Mouse (Mus musculus) liver, embryonic 11.5 days (tissue): ENCODE results near the gene Ifit2. TPM values are rescaled to one million over a fixed set of nuclear protein-coding genes. Genes with fewer than 3 reads are reported as not detected.

Experiments
- ATAC-seq: fragments of 200-750 bp; cut with Nextera tagmentation; replicated peaks from 2 replicates; pipeline ENCODE4 v1.8.0; 2017; ENCODE audit warnings: moderate number of reproducible peaks, mild to moderate bottlenecking, moderate TSS enrichment, moderate library complexity; ENCODE audit not compliant: low FRiP score
- DNase-seq: peaks from one replicate; pipeline ENCODE4 v3.0.0-alpha.2; 2017; ENCODE audit warnings: low spot score
- H3K27ac ChIP-seq: fragments of 300-500 bp; sonication (generic); 2 replicates; pipeline ENCODE4 v1.5.1; 2014; ENCODE audit warnings: mild to moderate bottlenecking, low read depth, low read length, control low read depth
- H3K27me3 ChIP-seq: fragments of 300-500 bp; sonication (generic); replicated peaks from 2 replicates; pipeline ENCODE4 v1.6.1; 2014; ENCODE audit warnings: low read length, mixed read lengths; ENCODE audit not compliant: control insufficient read depth, insufficient read depth
- H3K36me3 ChIP-seq: fragments of 300-500 bp; sonication (generic); 2 replicates; pipeline ENCODE4 v1.6.1; 2014; ENCODE audit warnings: mild to moderate bottlenecking, low read length, moderate library complexity, mixed read lengths; ENCODE audit not compliant: control insufficient read depth, insufficient read depth
- H3K4me1 ChIP-seq: fragments of 300-500 bp; sonication (generic); replicated peaks from 2 replicates; pipeline ENCODE4 v1.6.1; 2014; ENCODE audit warnings: low read length, mixed read lengths; ENCODE audit not compliant: control insufficient read depth, insufficient read depth
- H3K4me2 ChIP-seq: fragments of 300-500 bp; sonication (generic); 2 replicates; pipeline ENCODE4 v1.6.1; 2014; ENCODE audit warnings: mild to moderate bottlenecking, control low read depth, moderate library complexity
- H3K4me3 ChIP-seq: fragments of 300-500 bp; sonication (generic); 2 replicates; pipeline ENCODE4 v1.5.1; 2014; ENCODE audit warnings: low read depth, low read length, control low read depth
- H3K9ac ChIP-seq: fragments of 300-500 bp; sonication (generic); 2 replicates; pipeline ENCODE4 v1.6.1; 2014; ENCODE audit warnings: low read depth, low read length, control low read depth
- H3K9me3 ChIP-seq: fragments of 300-500 bp; sonication (generic); 2 replicates; pipeline ENCODE4 v1.6.1; 2016; ENCODE audit warnings: low read length, inconsistent platforms, mixed read lengths; ENCODE audit not compliant: control insufficient read depth
- WGBS: fragments of 180-500 bp; shearing (Covaris S2); extraction: QIAGEN DNeasy Blood & Tissue Kit; methylation state at CpG from one replicate; pipeline ENCODE4 v1.1.7; 2014; 5-methylcytosine and 5-hydroxymethylcytosine counted together
- polyA plus RNA-seq: library from polyadenylated mRNA; unstranded; fragments of >200 nt; fragmentation: Nextera tagmentation; extraction: Ambion mirVana; gene quantifications from 2 replicates; pipeline ENCODE4 v1.2.1, GENCODE M21; 2014

The Ifit2 gene
- polyA plus RNA-seq, 1 experiment from 2014 or later = 5.8 TPM

GRCm38 (mm10) chr19:34517812-34518594 is 32.5 kb upstream of the Ifit2 start:
- Histone ChIP-seq H3K9me3 (no peaks in the 10 kb centered on the region), H3K27me3 (no peaks in the 10 kb centered on the region), H3K36me3 (peaks cover 11% of the 10 kb centered on the region; the same call in 1 of the 2 replicates), H3K9ac (no peak overlapping the region), H3K4me2 (no peak overlapping the region), H3K4me1 (peaks cover 10% of the 10 kb centered on the region; the same call in 1 of the 2 replicates), H3K27ac (no peak overlapping the region), H3K4me3 (no peak overlapping the region)
- no peak for ATAC-seq
- no peak for DNase-seq
- 89% methylated on average over 13 of the region's 13 CpGs for WGBS

DNA sequence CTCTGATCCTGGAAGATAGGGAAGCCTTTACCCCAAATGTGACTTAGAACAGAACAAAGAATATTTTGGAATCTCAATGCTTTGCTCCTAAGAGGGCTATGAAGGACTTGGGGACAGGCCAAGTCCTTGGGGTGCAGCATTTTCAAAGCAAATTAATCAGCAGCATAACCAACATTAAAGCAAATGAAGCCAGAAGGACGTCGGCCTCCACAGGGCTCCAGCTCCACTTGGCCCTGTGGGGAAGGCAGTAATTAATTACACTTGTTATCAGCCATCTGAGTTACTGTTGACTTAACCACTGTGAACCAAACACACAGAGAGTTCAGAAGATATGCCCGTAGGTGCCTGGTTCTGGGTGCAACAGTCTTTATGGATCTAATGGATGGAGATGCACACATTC is 31.7 kb upstream of the Ifit2 start:
- no peaks in the 10 kb centered on the region for H3K9me3 ChIP-seq
- H3K9ac ChIP-seq = no peak overlapping the region
- peaks cover 11% of the 10 kb centered on the region; the same call in 1 of the 2 replicates for H3K36me3 ChIP-seq
- ATAC-seq (no peak), DNase-seq (no peak)
- H3K4me2 ChIP-seq = no peak overlapping the region
- WGBS = 49% methylated on average over 3 of the region's 3 CpGs
- H3K4me3 ChIP-seq = no peak overlapping the region
- no peak overlapping the region for H3K27ac ChIP-seq
- no peaks in the 10 kb centered on the region for H3K27me3 ChIP-seq
- H3K4me1 ChIP-seq = peaks cover 10% of the 10 kb centered on the region; the same call in 1 of the 2 replicates

DNA sequence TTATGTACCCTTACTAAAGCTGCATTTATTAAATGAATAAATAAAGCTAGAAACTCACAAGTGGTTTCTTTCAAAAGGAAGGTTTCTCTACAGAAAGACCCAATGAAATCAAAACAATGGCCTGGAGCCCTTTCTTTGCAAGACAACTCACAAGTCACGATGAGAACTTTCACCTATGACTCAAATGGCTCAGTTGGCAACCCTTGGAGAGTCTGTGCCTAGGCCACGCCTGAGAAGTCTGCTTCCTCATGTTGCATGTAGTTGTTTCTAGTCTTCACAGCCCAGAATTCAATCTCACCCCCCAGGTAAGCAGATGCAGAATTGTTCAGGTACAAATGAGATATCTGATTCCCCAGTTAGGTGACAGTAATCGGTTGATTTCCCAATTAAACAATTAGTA is 30.8 kb upstream of the Ifit2 start:
- H3K27ac ChIP-seq = no peak overlapping the region
- no peak overlapping the region for H3K4me3 ChIP-seq
- peaks cover 11% of the 10 kb centered on the region; the same call in 1 of the 2 replicates for H3K36me3 ChIP-seq
- H3K4me1 ChIP-seq = peaks cover 12% of the 10 kb centered on the region; the same call in 1 of the 2 replicates
- 83% methylated on average over 3 of the region's 3 CpGs for WGBS
- no peaks in the 10 kb centered on the region for H3K9me3 ChIP-seq
- no peak for DNase-seq
- H3K9ac ChIP-seq = no peak overlapping the region
- H3K27me3 ChIP-seq = no peaks in the 10 kb centered on the region
- no peak overlapping the region for H3K4me2 ChIP-seq
- ATAC-seq = no peak

- DNase-seq = no peak
- peaks cover 11% of the 10 kb centered on the region; the same call in 1 of the 2 replicates for H3K36me3 ChIP-seq
- H3K4me2 ChIP-seq = no peak overlapping the region
- H3K4me3 ChIP-seq = no peak overlapping the region
- H3K27ac ChIP-seq = no peak overlapping the region
- no peak overlapping the region for H3K9ac ChIP-seq
- 76% methylated on average over 4 of the region's 4 CpGs for WGBS
- no peaks in the 10 kb centered on the region for H3K27me3 ChIP-seq
- no peak for ATAC-seq
- peaks cover 15% of the 10 kb centered on the region; the same call in 1 of the 2 replicates for H3K4me1 ChIP-seq
- no peaks in the 10 kb centered on the region for H3K9me3 ChIP-seq
These were observed 30.4 kb upstream of the Ifit2 start for GRCm38 (mm10) chr19:34520051-34520450.

DNA sequence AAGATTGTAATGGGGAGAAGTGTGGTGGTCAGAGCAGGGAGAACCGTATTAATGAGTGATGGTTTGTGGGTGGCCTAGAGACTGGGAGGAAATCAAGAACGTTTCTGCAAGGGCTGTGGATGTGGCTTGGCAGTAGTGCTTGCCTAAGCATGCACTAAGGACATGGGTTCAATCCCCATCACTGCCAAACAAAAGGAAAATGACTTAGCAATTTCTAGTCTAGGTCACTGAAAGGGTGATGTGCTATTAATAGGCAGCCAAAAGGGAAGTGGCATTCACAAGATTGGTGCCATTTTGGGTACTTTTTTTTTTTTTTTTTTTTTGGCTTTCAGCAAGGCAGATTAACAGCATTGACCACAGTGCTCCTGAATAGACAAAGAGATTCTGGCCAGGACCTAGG is 29.1 kb upstream of the Ifit2 start:
- Histone ChIP-seq H3K27me3 (no peaks in the 10 kb centered on the region), H3K9me3 (no peaks in the 10 kb centered on the region), H3K9ac (no peak overlapping the region), H3K27ac (no peak overlapping the region), H3K4me3 (no peak overlapping the region), H3K4me1 (peaks cover 17% of the 10 kb centered on the region; the same call in 1 of the 2 replicates), H3K36me3 (peaks cover 11% of the 10 kb centered on the region; the same call in 1 of the 2 replicates), H3K4me2 (no peak overlapping the region)
- no peak for DNase-seq
- ATAC-seq = no peak
- 55% methylated on average over 2 of the region's 2 CpGs for WGBS

DNA sequence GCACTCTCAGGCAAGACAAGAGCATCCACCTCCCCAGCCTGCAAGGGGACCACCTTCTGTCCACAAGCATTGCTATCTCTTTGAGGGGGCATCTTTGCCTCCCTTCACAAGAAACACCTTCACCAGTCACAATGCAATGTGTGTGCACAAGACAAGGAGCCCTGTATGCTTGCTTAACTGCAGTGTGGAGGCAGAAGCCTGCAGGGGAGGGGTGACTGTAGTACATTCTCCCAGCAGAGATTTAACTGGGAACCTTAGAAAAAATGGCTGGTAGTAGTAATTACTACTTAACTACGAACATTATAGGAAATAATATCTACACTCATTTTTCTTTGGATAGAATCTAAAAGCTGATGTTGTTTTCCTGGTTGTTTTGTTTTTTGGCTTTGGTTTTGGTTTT is 28.5 kb upstream of the Ifit2 start:
- WGBS = 85% methylated on average over 1 of the region's 1 CpGs
- no peak overlapping the region for H3K27ac ChIP-seq
- no peak for ATAC-seq

DNA sequence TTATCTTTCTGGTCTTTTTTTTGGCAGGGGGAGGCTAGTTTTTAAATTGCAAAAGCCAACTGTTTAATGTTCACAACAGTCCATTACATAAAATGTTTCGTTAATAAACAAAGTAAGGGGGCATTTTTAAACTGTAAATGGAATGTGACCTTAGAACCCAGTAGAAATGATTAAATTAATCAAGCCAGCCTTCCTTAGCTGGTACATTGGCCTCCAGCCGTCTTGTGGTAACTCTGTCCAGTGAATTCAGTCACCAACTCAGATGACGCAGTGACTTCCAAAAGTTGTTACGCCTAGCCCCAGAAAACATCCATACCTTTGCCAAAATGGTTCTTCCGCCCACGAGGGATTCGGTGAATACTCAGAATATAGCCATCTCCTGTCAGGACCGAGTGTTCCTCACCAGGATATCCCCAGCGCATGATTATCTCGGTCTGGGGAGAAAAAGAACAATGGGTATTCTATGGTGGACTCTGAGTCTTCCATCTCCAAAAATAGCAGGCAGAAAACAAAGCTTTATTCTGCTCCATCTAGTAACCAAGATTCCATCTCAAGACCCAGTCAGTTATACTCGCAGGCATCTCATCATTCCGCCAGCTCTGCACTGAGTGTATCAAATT is 27.3 kb upstream of the Ifit2 start:
- 84% methylated on average over 12 of the region's 12 CpGs for WGBS
- no peak overlapping the region for H3K27ac ChIP-seq
- H3K9ac ChIP-seq = no peak overlapping the region
- no peak for DNase-seq
- H3K9me3 ChIP-seq = no peaks in the 10 kb centered on the region
- H3K36me3 ChIP-seq = peaks cover 9% of the 10 kb centered on the region; the same call in 1 of the 2 replicates
- ATAC-seq = no peak
- no peak overlapping the region for H3K4me2 ChIP-seq
- no peaks in the 10 kb centered on the region for H3K27me3 ChIP-seq
- peaks cover 17% of the 10 kb centered on the region; the same call in 1 of the 2 replicates for H3K4me1 ChIP-seq
- H3K4me3 ChIP-seq = no peak overlapping the region

More for the DNA sequence above, 28.5 kb upstream of the Ifit2 start:
- Histone ChIP-seq H3K4me3 (no peak overlapping the region), H3K4me1 (peaks cover 17% of the 10 kb centered on the region; the same call in 1 of the 2 replicates), H3K36me3 (peaks cover 11% of the 10 kb centered on the region; the same call in 1 of the 2 replicates), H3K9ac (no peak overlapping the region), H3K9me3 (no peaks in the 10 kb centered on the region), H3K4me2 (no peak overlapping the region), H3K27me3 (no peaks in the 10 kb centered on the region)
- no peak for DNase-seq

DNA sequence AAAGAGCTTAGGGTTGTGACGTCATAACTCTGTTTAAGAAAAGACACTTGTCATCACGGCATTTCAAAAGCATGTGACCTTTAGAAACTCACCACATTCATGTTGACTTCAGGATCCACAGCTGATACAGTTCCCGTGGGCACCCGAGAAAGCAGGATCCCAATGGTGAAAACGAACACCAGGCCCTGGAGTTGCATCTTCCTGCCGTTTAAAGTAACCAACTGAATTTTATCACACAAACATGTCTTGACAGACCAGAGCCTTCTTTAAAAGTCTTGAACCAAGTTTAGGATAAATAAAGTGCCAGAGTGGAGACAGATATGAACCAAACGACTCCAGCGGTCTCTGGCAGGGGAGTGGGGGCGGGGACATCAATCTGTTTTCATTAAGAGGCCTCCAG is 25.8 kb upstream of the Ifit2 start:
- 52% methylated on average over 9 of the region's 9 CpGs for WGBS
- peak overlapping the region; percentile 93 for H3K4me2 ChIP-seq
- peaks cover 11% of the 10 kb centered on the region; the same call in 1 of the 2 replicates for H3K4me1 ChIP-seq
- peaks cover 4% of the 10 kb centered on the region; the same call in 1 of the 2 replicates for H3K36me3 ChIP-seq
- H3K27me3 ChIP-seq = no peaks in the 10 kb centered on the region
- no peaks in the 10 kb centered on the region for H3K9me3 ChIP-seq
- ATAC-seq (no peak), DNase-seq (no peak)
- no peak overlapping the region for H3K27ac ChIP-seq
- no peak overlapping the region for H3K4me3 ChIP-seq
- no peak overlapping the region for H3K9ac ChIP-seq
